Mouse (Mus musculus): Measurements from ENCODE around the gene Atg5. TPM values are rescaled to one million over a fixed set of nuclear protein-coding genes. Genes with fewer than 3 reads are reported as not detected.

Gene Atg5
- total and polyA plus RNA-seq, 2 experiments from 2014 or later = 24.7 to 48.2 TPM

DNA sequence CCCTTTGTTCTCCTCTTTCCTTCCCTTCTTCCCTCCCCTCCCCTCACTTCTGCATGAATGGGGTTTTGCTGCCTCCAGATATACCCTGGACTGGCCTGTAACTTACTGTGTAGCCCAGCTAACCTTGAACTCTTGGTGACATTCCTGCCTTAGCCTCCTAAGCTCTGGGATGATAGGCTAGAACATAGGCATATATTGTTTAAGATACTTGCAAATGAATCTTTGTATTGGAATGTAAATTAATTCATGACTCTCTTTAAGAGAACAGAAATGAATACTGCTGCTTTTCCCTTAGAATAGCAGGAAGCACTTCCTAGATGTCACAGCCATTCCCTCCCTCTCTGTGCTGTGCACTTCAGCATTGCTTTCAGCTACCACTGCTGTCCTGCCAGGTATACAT is 40.1 kb downstream of the Atg5 start:
- no peaks in the 10 kb centered on the region for H3K27me3 ChIP-seq (ENCODE audit: insufficient read depth, low read length)
- TF ChIP-seq CTCF (IDR thresholded peaks at IDR 0.05; ENCODE audit: low read depth) = no peak
- H3K36me3 ChIP-seq (ENCODE audit: insufficient read depth, low read length) = no peaks in the 10 kb centered on the region

DNA sequence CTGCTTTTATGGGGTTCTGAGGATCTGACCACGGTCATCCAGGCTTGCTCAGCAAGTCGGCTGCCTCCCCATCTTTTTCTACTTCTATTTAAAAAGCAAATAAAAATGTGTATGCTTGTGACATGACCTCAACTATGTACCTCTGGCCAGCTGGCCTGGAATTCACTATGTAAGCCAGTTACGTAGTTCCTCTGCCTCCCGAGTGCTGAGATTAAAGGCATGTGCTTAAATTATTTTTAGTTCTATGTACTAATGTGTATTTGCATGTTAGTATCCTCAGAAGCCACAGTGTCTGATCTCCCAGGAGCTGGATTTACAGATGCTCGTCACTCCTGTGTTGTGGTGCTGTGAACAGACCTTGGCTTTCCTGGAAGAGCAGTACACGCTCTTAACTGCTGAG is 41.1 kb downstream of the Atg5 start:
- Histone ChIP-seq H3K9ac (replicated peaks; ENCODE audit: low read length) (no peak overlapping the region), H3K9me3 (ENCODE audit: low read length) (no peaks in the 10 kb centered on the region), H3K27ac (no peak overlapping the region), H3K27me3 (ENCODE audit: insufficient read depth, low read length) (no peaks in the 10 kb centered on the region), H3K4me3 (ENCODE audit: low read length) (no peak overlapping the region), H3K4me2 (ENCODE audit: low read depth, low read length) (no peak overlapping the region), H3K4me1 (ENCODE audit: insufficient read depth, low read length) (no peaks in the 10 kb centered on the region), H3K36me3 (ENCODE audit: insufficient read depth, low read length) (0 out of 2 replicates have a peak, but pooled peaks cover 3% of the 10 kb centered on the region)
- ATAC-seq = no peak
- 90% methylated on average over 6 of the region's 6 CpGs for WGBS
- TF ChIP-seq CTCF (IDR thresholded peaks at IDR 0.05; ENCODE audit: low read depth) = no peak
- DNase-seq (ENCODE audit: low spot score) = no peak

More for the DNA sequence above, 40.1 kb downstream of the Atg5 start:
- no peak overlapping the region for H3K9ac ChIP-seq (replicated peaks; ENCODE audit: low read length)
- H3K4me2 ChIP-seq (ENCODE audit: low read depth, low read length) = no peak overlapping the region
- no peak overlapping the region for H3K27ac ChIP-seq
- H3K4me3 ChIP-seq (ENCODE audit: low read length) = no peak overlapping the region
- no peaks in the 10 kb centered on the region for H3K9me3 ChIP-seq (ENCODE audit: low read length)
- H3K4me1 ChIP-seq (ENCODE audit: insufficient read depth, low read length) = no peaks in the 10 kb centered on the region
- DNase-seq (ENCODE audit: low spot score) = no peak
- no peak for ATAC-seq

DNA sequence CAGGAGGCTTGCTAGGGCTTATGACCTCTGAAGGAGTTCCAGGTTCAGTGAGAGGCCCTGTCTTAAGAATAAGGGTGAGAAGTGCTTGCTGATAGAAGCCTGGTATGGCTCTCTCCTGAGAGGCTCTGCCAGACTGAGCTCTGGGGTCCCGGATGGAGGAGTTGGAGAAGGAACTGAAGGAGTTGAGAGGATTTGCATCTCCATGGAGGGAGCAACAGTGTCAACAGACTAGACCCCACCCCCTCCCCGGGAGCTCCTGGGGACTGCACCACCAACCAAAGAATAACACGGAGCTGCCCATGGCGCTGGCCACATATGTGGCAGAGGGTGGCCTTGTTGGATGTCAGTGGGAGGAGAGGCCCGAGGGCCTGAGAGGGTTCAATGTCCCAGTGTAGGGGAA is 47.1 kb downstream of the Atg5 start:
- Histone ChIP-seq H3K4me3 (ENCODE audit: low read length) (no peak overlapping the region), H3K4me2 (ENCODE audit: low read depth, low read length) (no peak overlapping the region), H3K9ac (replicated peaks; ENCODE audit: low read length) (no peak overlapping the region), H3K27ac (no peak overlapping the region), H3K4me1 (ENCODE audit: insufficient read depth, low read length) (no peaks in the 10 kb centered on the region), H3K27me3 (ENCODE audit: insufficient read depth, low read length) (no peaks in the 10 kb centered on the region), H3K9me3 (ENCODE audit: low read length) (no peaks in the 10 kb centered on the region), H3K36me3 (ENCODE audit: insufficient read depth, low read length) (peaks cover 4% of the 10 kb centered on the region; the same call in 1 of the 2 replicates)
- no peak for TF ChIP-seq CTCF (IDR thresholded peaks at IDR 0.05; ENCODE audit: low read depth)
- ATAC-seq (no peak), DNase-seq (ENCODE audit: low spot score) (no peak)
- WGBS = 32% methylated on average over 5 of the region's 5 CpGs

DNA sequence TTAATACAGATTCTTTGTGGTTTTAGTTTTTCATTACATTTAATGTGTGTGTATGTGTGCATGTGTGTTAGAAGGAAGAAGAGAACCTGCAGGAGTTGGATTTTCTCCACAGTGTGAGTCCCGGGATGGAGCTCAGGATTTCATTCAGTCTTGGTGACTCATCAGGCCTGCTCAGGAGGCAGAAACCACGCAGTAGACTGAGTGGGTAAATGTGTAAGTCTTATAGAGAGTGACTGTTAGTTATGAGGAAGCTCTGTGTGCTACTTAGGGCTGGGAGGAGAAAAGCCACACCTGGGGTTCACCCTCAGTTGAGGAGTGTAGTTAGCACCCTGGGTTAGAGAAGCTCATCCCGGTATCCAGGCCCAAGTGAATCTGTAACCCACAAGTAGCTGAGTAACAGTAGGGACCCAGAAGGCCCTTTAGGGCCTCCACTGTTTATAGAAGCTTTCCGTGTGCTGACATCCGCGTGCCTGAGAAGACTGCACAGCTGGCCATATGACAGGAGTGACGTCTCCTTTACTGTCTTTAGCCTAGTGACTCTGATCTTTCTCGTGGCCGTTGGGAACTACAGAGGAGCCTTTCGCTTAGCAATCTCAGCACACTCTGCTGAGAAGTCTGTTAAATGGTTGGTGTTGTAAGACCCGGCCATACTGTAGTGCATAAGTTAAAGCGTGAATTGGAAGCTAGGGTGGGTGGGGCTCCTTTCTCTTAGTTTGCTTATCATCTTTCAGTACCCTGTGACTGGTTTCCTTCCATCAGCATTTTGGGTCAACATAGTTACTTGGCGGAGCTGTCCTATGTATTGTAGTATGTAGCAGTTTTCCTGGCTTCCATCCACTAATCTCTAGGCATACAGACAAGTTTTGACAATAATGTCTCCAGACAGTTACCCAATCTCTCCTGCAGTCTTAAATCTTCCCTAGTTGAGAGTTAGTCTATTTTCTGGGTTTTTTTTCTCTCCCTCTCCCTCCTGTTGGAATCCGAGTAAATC is 48.4 kb downstream of the Atg5 start:
- no peak overlapping the region for H3K4me3 ChIP-seq (ENCODE audit: low read length)
- H3K27ac ChIP-seq = no peak overlapping the region
- H3K9ac ChIP-seq (replicated peaks; ENCODE audit: low read length) = no peak overlapping the region
- peaks cover 4% of the 10 kb centered on the region; the same call in 1 of the 2 replicates for H3K36me3 ChIP-seq (ENCODE audit: insufficient read depth, low read length)
- DNase-seq (ENCODE audit: low spot score) (no peak), ATAC-seq (no peak)
- no peaks in the 10 kb centered on the region for H3K9me3 ChIP-seq (ENCODE audit: low read length)
- H3K27me3 ChIP-seq (ENCODE audit: insufficient read depth, low read length) = no peaks in the 10 kb centered on the region
- TF ChIP-seq CTCF (IDR thresholded peaks at IDR 0.05; ENCODE audit: low read depth) = no peak
- H3K4me2 ChIP-seq (ENCODE audit: low read depth, low read length) = no peak overlapping the region
- H3K4me1 ChIP-seq (ENCODE audit: insufficient read depth, low read length) = no peaks in the 10 kb centered on the region
- WGBS = 72% methylated on average over 14 of the region's 14 CpGs

DNA sequence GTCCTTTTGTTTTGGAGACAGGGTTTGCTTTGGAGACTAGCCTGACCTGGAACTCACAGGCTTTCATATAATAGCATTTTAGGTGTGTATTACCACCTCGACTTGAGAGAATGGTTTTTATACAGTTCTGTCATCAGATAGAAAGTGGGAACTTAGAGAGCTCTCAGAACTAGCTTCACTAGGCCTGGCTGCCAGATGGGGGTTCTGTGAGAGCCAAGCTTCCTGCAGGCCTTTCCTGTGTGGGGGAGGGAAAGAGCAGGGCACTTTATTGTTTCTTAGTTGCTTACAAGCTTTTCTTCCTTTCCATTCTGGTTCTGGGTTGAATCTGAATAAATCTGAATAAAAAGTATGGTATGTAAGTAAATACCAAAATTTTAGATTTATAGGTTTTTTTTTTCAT is 54.0 kb downstream of the Atg5 start:
- DNase-seq (ENCODE audit: low spot score) (no peak), ATAC-seq (no peak)
- Histone ChIP-seq H3K27me3 (ENCODE audit: insufficient read depth, low read length) (no peaks in the 10 kb centered on the region), H3K9me3 (ENCODE audit: low read length) (no peaks in the 10 kb centered on the region), H3K4me2 (ENCODE audit: low read depth, low read length) (no peak overlapping the region), H3K27ac (no peak overlapping the region), H3K4me1 (ENCODE audit: insufficient read depth, low read length) (no peaks in the 10 kb centered on the region), H3K4me3 (ENCODE audit: low read length) (no peak overlapping the region), H3K9ac (replicated peaks; ENCODE audit: low read length) (no peak overlapping the region), H3K36me3 (ENCODE audit: insufficient read depth, low read length) (no peaks in the 10 kb centered on the region; the same call in 1 of the 2 replicates)
- 90% methylated on average over 1 of the region's 1 CpGs for WGBS
- TF ChIP-seq CTCF (IDR thresholded peaks at IDR 0.05; ENCODE audit: low read depth) = no peak

DNA sequence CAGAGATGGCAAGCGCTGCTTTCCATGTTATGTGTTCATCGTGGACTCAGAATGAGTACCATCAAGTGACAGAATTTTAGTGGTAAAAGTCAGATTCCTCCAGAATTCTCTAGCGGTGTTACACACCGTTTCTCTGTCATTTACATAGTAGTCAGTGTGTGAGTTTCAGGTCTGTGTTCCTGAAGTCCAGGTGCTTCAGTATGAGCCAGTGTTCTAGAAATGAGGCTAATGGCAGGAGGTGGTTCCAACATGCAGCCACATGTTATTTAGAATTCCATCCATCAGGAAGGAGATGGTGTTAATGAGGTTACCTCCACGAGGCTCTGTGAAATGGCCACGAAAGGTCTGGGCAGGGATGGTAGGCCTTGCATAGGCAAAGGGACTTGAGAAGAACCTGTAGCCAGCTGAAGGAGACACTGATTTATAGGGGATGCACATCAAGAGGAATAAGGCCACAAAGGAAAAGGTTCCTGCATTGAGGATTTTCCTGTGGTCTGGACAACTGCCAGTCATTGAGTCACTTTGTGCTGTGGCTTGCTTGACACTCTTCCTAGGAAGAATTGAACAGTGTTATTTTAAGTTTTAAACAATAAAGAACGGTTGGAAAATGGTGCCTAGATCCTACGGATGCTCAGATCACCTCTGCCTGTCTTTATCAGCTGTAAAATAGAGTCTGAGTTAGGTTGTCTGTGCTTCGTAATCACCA is 55.1 kb downstream of the Atg5 start:
- H3K9ac ChIP-seq (replicated peaks; ENCODE audit: low read length) = no peak overlapping the region
- ATAC-seq (no peak), DNase-seq (ENCODE audit: low spot score) (no peak)
- no peaks in the 10 kb centered on the region for H3K9me3 ChIP-seq (ENCODE audit: low read length)
- H3K4me3 ChIP-seq (ENCODE audit: low read length) = no peak overlapping the region
- no peak overlapping the region for H3K27ac ChIP-seq
- no peak overlapping the region for H3K4me2 ChIP-seq (ENCODE audit: low read depth, low read length)
- no peak for TF ChIP-seq CTCF (IDR thresholded peaks at IDR 0.05; ENCODE audit: low read depth)
- no peaks in the 10 kb centered on the region for H3K27me3 ChIP-seq (ENCODE audit: insufficient read depth, low read length)
- H3K4me1 ChIP-seq (ENCODE audit: insufficient read depth, low read length) = no peaks in the 10 kb centered on the region
- H3K36me3 ChIP-seq (ENCODE audit: insufficient read depth, low read length) = no peaks in the 10 kb centered on the region; the same call in 1 of the 2 replicates
- WGBS = 85% methylated on average over 9 of the region's 9 CpGs
